Mouse (Mus musculus) heart, adult 2 months (tissue): ENCODE measurements around the gene Ankrd9. TPM values are rescaled to one million over a fixed set of nuclear protein-coding genes. Genes with fewer than 3 reads are reported as not detected.
A peak's percentile ranks its signal among the peaks of the same experiment; 100 is the strongest.

ENCODE experiments used
- DNase-seq, 2 experiments: peaks; one replicate each; pipeline ENCODE4 v3.0.0; 2021
- H3K27ac ChIP-seq: fragments of 200-600 bp; 2 replicates; pipeline ENCODE4 v1.8.1; 2022
- H3K27me3 ChIP-seq: fragments of 200-500 bp; 2 replicates; pipeline ENCODE4 v1.6.1; 2012; ENCODE audit warnings: mild to moderate bottlenecking, low read length, inconsistent platforms, mixed read lengths; ENCODE audit not compliant: control insufficient read depth, insufficient read depth
- H3K36me3 ChIP-seq: fragments of 200-500 bp; 2 replicates; pipeline ENCODE4 v1.6.1; 2012; ENCODE audit warnings: low read length, inconsistent platforms; ENCODE audit not compliant: control insufficient read depth, insufficient read depth
- H3K4me1 ChIP-seq: fragments of 200-500 bp; 2 replicates; pipeline ENCODE4 v1.6.1; 2011; ENCODE audit warnings: low read length; ENCODE audit not compliant: control insufficient read depth, insufficient read depth
- H3K4me3 ChIP-seq: fragments of 200-600 bp; 2 replicates; pipeline ENCODE4 v1.8.1; 2022
- H3K79me2 ChIP-seq: fragments of 200-500 bp; replicated peaks from 2 replicates; pipeline ENCODE4 v1.6.1; 2012; ENCODE audit warnings: mild to moderate bottlenecking, inconsistent platforms, low read length, moderate library complexity, mixed read lengths; ENCODE audit not compliant: control insufficient read depth, insufficient read depth
- H3K9ac ChIP-seq: fragments of 200-500 bp; 2 replicates; pipeline ENCODE4 v1.6.1; 2012; ENCODE audit warnings: low read depth, mild to moderate bottlenecking, control low read depth, inconsistent platforms, low read length, mixed read lengths
- CTCF ChIP-seq: fragments of 200-600 bp; IDR thresholded peaks from 2 replicates; pipeline ENCODE4 v1.8.1; 2022; ENCODE audit warnings: antibody characterized with exemption, mild to moderate bottlenecking, moderate library complexity
- EP300 ChIP-seq: fragments of 200-500 bp; IDR thresholded peaks from 2 replicates; pipeline ENCODE4 v1.6.1; 2011; ENCODE audit warnings: low read depth, low read length, control low read depth; ENCODE audit not compliant: insufficient read depth
- POLR2A ChIP-seq: fragments of 200-500 bp; IDR thresholded peaks from 2 replicates; pipeline ENCODE4 v1.6.1; 2011; ENCODE audit warnings: mild to moderate bottlenecking, low read depth, low read length, control low read depth; ENCODE audit not compliant: insufficient read depth
- WGBS: fragments of 180-500 bp; shearing (Covaris S2); methylation state at CpG from one replicate; pipeline ENCODE4 v1.1.7; 2018; 5-methylcytosine and 5-hydroxymethylcytosine counted together
- intact Hi-C: fragments of 180-260 bp; cut with DNase I; formaldehyde crosslinking; loops from one replicate; pipeline ENCODE4 v1.15.1; 2025
- polyA plus RNA-seq: library from polyadenylated mRNA; depleted of rRNA; stranded (reverse); fragments of >200 nt; gene quantifications from 2 replicates; pipeline ENCODE4 v1.2.3, GENCODE M21; 2012
- total RNA-seq, 2 experiments: library from RNA; stranded (reverse); gene quantifications; 2 replicates each; pipeline ENCODE4 v1.2.3; 2021

The Ankrd9 gene
- total and polyA plus RNA-seq, 3 experiments, result 59.3 to 93.2 (median 84.2) TPM

DNA sequence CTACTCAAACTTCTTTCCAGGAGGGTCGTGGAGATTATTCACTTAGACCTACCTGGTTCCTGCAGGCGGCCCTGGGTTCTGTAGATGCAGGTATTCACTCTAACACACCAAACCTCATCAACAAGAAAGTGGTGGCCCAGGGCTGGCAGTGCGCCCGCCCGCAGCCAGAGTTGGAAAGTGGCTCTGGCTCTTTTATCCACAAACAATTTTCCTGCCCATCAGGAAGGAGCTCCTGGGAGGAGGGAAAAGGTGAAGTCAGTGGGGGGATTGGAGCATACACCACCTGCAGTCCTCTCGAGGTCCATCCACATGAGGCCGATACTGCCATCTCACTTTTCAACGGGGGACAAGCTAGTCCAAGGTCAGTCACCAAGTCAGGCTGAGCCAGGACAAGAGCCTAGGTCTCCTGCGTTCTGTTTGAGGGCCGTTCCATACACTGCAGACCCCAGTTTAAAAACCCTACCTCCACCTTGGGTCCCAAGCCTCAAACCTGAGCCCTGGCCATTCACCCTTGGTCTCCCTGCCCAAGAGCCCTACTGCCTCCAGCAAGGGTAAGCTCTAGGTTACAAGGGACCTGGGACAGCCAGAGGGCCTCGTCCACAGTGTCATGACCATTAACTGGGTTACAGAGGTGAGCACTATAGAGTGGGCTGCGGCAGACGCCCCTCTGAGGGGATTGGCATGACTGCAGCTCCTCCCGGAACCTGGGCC is 789 bp downstream of the Ankrd9 start:
- no peak for DNase-seq
- H3K4me3 ChIP-seq, result peak overlapping the region; percentile 82
- intact Hi-C loops, result no loop called here

GRCm38 (mm10) chr12:110977345-110977733 is 1.5 kb downstream of the Ankrd9 start:
- H3K79me2 ChIP-seq, result peaks cover 5% of the 10 kb centered on the region; the same call in 1 of the 2 replicates
- peaks cover 6% of the 10 kb centered on the region for H3K4me1 ChIP-seq
- peaks cover 4% of the 10 kb centered on the region; the same call in 1 of the 2 replicates for H3K36me3 ChIP-seq
- intact Hi-C loops, result no loop called here
- no peak overlapping the region for H3K9ac ChIP-seq
- H3K4me3 ChIP-seq, result peak overlapping the region; percentile 82
- H3K27ac ChIP-seq, result peak overlapping the region; percentile 96
- TF ChIP-seq CTCF (no peak), EP300 (no peak), POLR2A (no peak)
- DNase-seq, result no peak
- WGBS, result 91% methylated on average over 18 of the region's 18 CpGs
- no peaks in the 10 kb centered on the region for H3K27me3 ChIP-seq

More for the DNA sequence above, 789 bp downstream of the Ankrd9 start:
- Histone ChIP-seq H3K79me2 (peaks cover 5% of the 10 kb centered on the region; the same call in 1 of the 2 replicates), H3K4me1 (peaks cover 6% of the 10 kb centered on the region), H3K27ac (peak overlapping the region; percentile 96), H3K9ac (peak overlapping the region; percentile 94), H3K36me3 (peaks cover 4% of the 10 kb centered on the region; the same call in 1 of the 2 replicates), H3K27me3 (no peaks in the 10 kb centered on the region)
- 33% methylated on average over 14 of the region's 14 CpGs for whole genome bisulfite sequencing
- TF ChIP-seq EP300 (no peak), POLR2A (no peak; the same call in 1 of the 2 replicates), CTCF (no peak)

- no peak overlapping the region for H3K4me3 ChIP-seq
- peak overlapping the region; percentile 77 for H3K27ac ChIP-seq
- WGBS, result 88% methylated on average over 60 of the region's 60 CpGs
- peaks cover 6% of the 10 kb centered on the region for H3K4me1 ChIP-seq
- no peaks in the 10 kb centered on the region for H3K27me3 ChIP-seq
- peaks cover 5% of the 10 kb centered on the region; the same call in 1 of the 2 replicates for H3K79me2 ChIP-seq
- intact Hi-C loops, result no loop called here
- peaks cover 4% of the 10 kb centered on the region; the same call in 1 of the 2 replicates for H3K36me3 ChIP-seq
- DNase-seq, result peak in 1 of 2 experiments; percentile 20
- peak overlapping the region; percentile 17; the same call in 1 of the 2 replicates for H3K9ac ChIP-seq
- TF ChIP-seq CTCF, result no peak
- TF ChIP-seq EP300, result no peak
- TF ChIP-seq POLR2A, result no peak
These were observed 2.1 kb downstream of the Ankrd9 start for GRCm38 (mm10) chr12:110976589-110977344.

GRCm38 (mm10) chr12:110975838-110976468 is 2.9 kb downstream of the Ankrd9 start:
- H3K27ac ChIP-seq, result peak overlapping the region; percentile 77
- TF ChIP-seq EP300 (peak; percentile 98), POLR2A (no peak; the same call in 1 of the 2 replicates)
- H3K9ac ChIP-seq, result peak overlapping the region; percentile 27; the same call in 1 of the 2 replicates
- peaks cover 5% of the 10 kb centered on the region; the same call in 1 of the 2 replicates for H3K79me2 ChIP-seq
- peaks cover 6% of the 10 kb centered on the region for H3K4me1 ChIP-seq
- 0 out of 2 replicates have a peak overlapping the region, but pooled peaks have one; percentile 5 for H3K4me3 ChIP-seq
- peaks cover 4% of the 10 kb centered on the region; the same call in 1 of the 2 replicates for H3K36me3 ChIP-seq
- intact Hi-C loops, result no loop called here
- DNase-seq, result peak; percentile 45 to 62
- WGBS, result 60% methylated on average over 4 of the region's 4 CpGs
- no peaks in the 10 kb centered on the region for H3K27me3 ChIP-seq

GRCm38 (mm10) chr12:110975385-110975784 is 3.5 kb downstream of the Ankrd9 start:
- intact Hi-C loops, result no loop called here
- Histone ChIP-seq H3K4me1 (peaks cover 6% of the 10 kb centered on the region), H3K27ac (peak overlapping the region; percentile 77), H3K4me3 (0 out of 2 replicates have a peak overlapping the region, but pooled peaks have one; percentile 5), H3K36me3 (peaks cover 4% of the 10 kb centered on the region; the same call in 1 of the 2 replicates), H3K27me3 (no peaks in the 10 kb centered on the region), H3K9ac (peak overlapping the region; percentile 27; the same call in 1 of the 2 replicates), H3K79me2 (peaks cover 5% of the 10 kb centered on the region; the same call in 1 of the 2 replicates)
- no peak for DNase-seq
- 71% methylated on average over 5 of the region's 5 CpGs for WGBS
- TF ChIP-seq POLR2A, result no peak
- 0 out of 2 replicates have a peak, but pooled peaks have one; percentile 4 for TF ChIP-seq EP300
